Comparison of ENCODE assay signal across 23 mouse cellular contexts in genomic region chr5:18007067-18007466, GRCm38 (mm10). TPM values are rescaled to one million over a fixed set of nuclear protein-coding genes. Genes with fewer than 3 reads are reported as not detected.
DNase-seq lines count a peak whose midpoint lies in the region; ATAC-seq and TF ChIP-seq lines count a peak whose summit lies in the region.
"Had no signal": no experiment of that assay in that cellular context is flagged by ENCODE, and none has a peak within 500 bp of the region (broad histone marks: within the 10 kb centered on the region; RNA-seq: fewer than 3 reads in every experiment).

No protein-coding gene starts in this region.

- no peak overlapping the region for H3K9ac ChIP-seq in heart, adult 2 months (ENCODE audit: low read depth, low read length)
- H3K9ac ChIP-seq: hindbrain, embryonic 14.5 days; intestine, embryonic 15.5 days; limb, embryonic 15.5 days had no signal

- DNase-seq in heart, adult 2 months, result peak in 1 of 2 experiments; percentile 21
- no peak for DNase-seq in heart, postnatal 25 days (ENCODE audit: low spot score)
- peak; percentile 47 for DNase-seq in lung, postnatal 36 days
- DNase-seq in lung, postnatal 10 days, result no peak
- DNase-seq in splenic B cell, adult 2 months (ENCODE audit: low read depth, low spot score), result peak; percentile 45
- DNase-seq in adrenal gland, adult 8-10 months, result no peak
- DNase-seq in right cerebral cortex, adult 2 months (ENCODE audit: low spot score in 2 of 2), result no peak
- DNase-seq: B cell, adult 2 months; cerebellum, postnatal 25 days; heart, postnatal 10 days; kidney, postnatal 4 days; layer of hippocampus, postnatal 36 days; right cerebral cortex, postnatal 4 days; thymus, adult 18-20 months had no signal

- peaks cover 11% of the 10 kb centered on the region for H3K4me1 ChIP-seq in heart, adult 2 months (ENCODE audit: control insufficient read depth, insufficient read depth, low read length)
- H3K4me1 ChIP-seq: intestine, embryonic 15.5 days; limb, embryonic 15.5 days had no signal

- TF ChIP-seq POLR2A in heart, adult 2 months (IDR thresholded peaks at IDR 0.05; ENCODE audit: insufficient read depth, low read depth, low read length), result no peak

- H3K27ac ChIP-seq in heart, adult 2 months, result peak overlapping the region; percentile 58
- H3K27ac ChIP-seq: hindbrain, embryonic 14.5 days; intestine, embryonic 15.5 days; limb, embryonic 15.5 days had no signal

- intact Hi-C loops in heart, adult 2 months (cut with DNase I), result loop anchor here (10.0 kb wide), 1 partner anchor 192 kb away; no protein-coding TSS in a partner anchor
- intact Hi-C loops in heart, postnatal 25 days (cut with DNase I), result loop anchor here (10.0 kb wide), 1 partner anchor 192 kb away; no protein-coding TSS in a partner anchor

- peak; percentile 74 to 89; a peak in 3 of 4 replicates for ATAC-seq in hematopoietic stem cell, adult 5-6 weeks (replicated peaks in 1 of 2; ENCODE audit: insufficient read depth in 1 of 2, low FRiP score in 2 of 2, low TSS enrichment in 1 of 2, low read depth in 1 of 2, poor library complexity in 2 of 2, severe bottlenecking in 2 of 2)
- ATAC-seq: forebrain, embryonic 14.5 days; intestine, embryonic 15.5 days; lung, postnatal 0 days had no signal

- H3K4me3 ChIP-seq in heart, adult 2 months, result no peak overlapping the region
- H3K4me3 ChIP-seq: intestine, embryonic 15.5 days; limb, embryonic 15.5 days had no signal

- TF ChIP-seq CTCF in heart, adult 2 months (IDR thresholded peaks at IDR 0.05), result no peak

- H3K36me3 ChIP-seq in heart, adult 2 months (ENCODE audit: control insufficient read depth, insufficient read depth, low read length), result peaks cover 19% of the 10 kb centered on the region
- H3K36me3 ChIP-seq in splenic B cell, adult 2 months (ENCODE audit: control insufficient read depth, insufficient read depth, low read length, poor library complexity, severe bottlenecking), result no peaks in the 10 kb centered on the region
- H3K36me3 ChIP-seq: intestine, embryonic 15.5 days; limb, embryonic 15.5 days had no signal

- no peaks in the 10 kb centered on the region for H3K79me2 ChIP-seq in heart, adult 2 months (replicated peaks; ENCODE audit: control insufficient read depth, insufficient read depth, low read length)

- no peaks in the 10 kb centered on the region for H3K27me3 ChIP-seq in heart, adult 2 months (ENCODE audit: control insufficient read depth, insufficient read depth, low read length)
- H3K27me3 ChIP-seq in splenic B cell, adult 2 months (ENCODE audit: control insufficient read depth, insufficient read depth, low read length, poor library complexity, severe bottlenecking), result no peaks in the 10 kb centered on the region
- H3K27me3 ChIP-seq: intestine, embryonic 15.5 days; limb, embryonic 15.5 days had no signal

- TF ChIP-seq EP300 in heart, adult 2 months (IDR thresholded peaks at IDR 0.05; ENCODE audit: insufficient read depth, low read depth, low read length), result no peak

RNA-seq across cellular contexts. Expression of gene Gnat3, which starts 44.7 kb away (rescaled TPM):
- under 1 TPM; 0.70 to 0.76 TPM for total RNA-seq in heart, adult 2 months (2021)
- polyA plus RNA-seq in heart, adult 2 months (2012; rRNA removed), result 0.08 and 0.12 TPM in 2 replicates
- total RNA-seq in heart, postnatal 25 days (2021), result under 1 TPM; 0.55 to 0.95 TPM
- not detected in 2 replicates for total RNA-seq in hematopoietic stem cell, adult 5-6 weeks (2017)
- not detected for total RNA-seq in adrenal gland, adult 8-10 months (2022)
- total RNA-seq: layer of hippocampus, postnatal 36 days; left cerebral cortex, postnatal 25 days had no signal
- polyA plus RNA-seq: forebrain, embryonic 14.5 days; hindbrain, embryonic 14.5 days; intestine, embryonic 15.5 days; limb, embryonic 15.5 days; neural tube, embryonic 14.5 days; stomach, embryonic 14.5 days had no signal

Comparison
In these comparisons a context has a peak if more than half of its experiments do, and no peak if none do; other contexts are left out.
1. DNase-seq: peak in lung, postnatal 36 days (single experiment) and splenic B cell, adult 2 months (single experiment); none in heart, postnatal 25 days (single experiment), lung, postnatal 10 days (single experiment), adrenal gland, adult 8-10 months (single experiment) and right cerebral cortex, adult 2 months (0 of 2).